Mouse (Mus musculus): ENCODE measurements around the gene Hsp90ab1. TPM values are rescaled to one million over a fixed set of nuclear protein-coding genes. Genes with fewer than 3 reads are reported as not detected.

Hsp90ab1 gene
- polyA plus RNA-seq, 1 experiment: 1,606 TPM

- peaks cover 33% of the 10 kb centered on the region for H3K36me3 ChIP-seq (ENCODE audit: control insufficient read depth, insufficient read depth)
- H3K4me2 ChIP-seq (ENCODE audit: low read depth): peak overlapping the region; percentile 94
- peak overlapping the region; percentile 48 for H3K4me3 ChIP-seq
- peaks cover 20% of the 10 kb centered on the region for H3K79me2 ChIP-seq (ENCODE audit: control insufficient read depth, insufficient read depth)
- peak in 1 of 3 experiments; percentile 21 for TF ChIP-seq MYOG (IDR thresholded peaks at IDR 0.05; ENCODE audit: control insufficient read depth in 1 of 3, insufficient read depth in 1 of 3, insufficient read length in 2 of 3, low read depth in 2 of 3)
- TF ChIP-seq MYOD1 (IDR thresholded peaks at IDR 0.05; ENCODE audit: control insufficient read depth in 1 of 3, insufficient read length in 2 of 3, low read depth in 2 of 3): peak in 1 of 3 experiments; percentile 2
- no peak for TF ChIP-seq SRF (IDR thresholded peaks at IDR 0.05; ENCODE audit: control insufficient read depth, insufficient read length, low read depth)
- no peak for TF ChIP-seq USF1 (IDR thresholded peaks at IDR 0.05; ENCODE audit: low read depth)
- peak overlapping the region; percentile 57 for H3ac ChIP-seq (ENCODE audit: control insufficient read depth, insufficient read length)
- no peaks in the 10 kb centered on the region for H3K27me3 ChIP-seq (ENCODE audit: control insufficient read depth, insufficient read depth, insufficient read length)
Observed at GRCm38 (mm10) chr17:45564531-45565084, 8.5 kb downstream of the Hsp90ab1 start.

GRCm38 (mm10) chr17:45563655-45564530 lies 9.2 kb downstream of the Hsp90ab1 start, which contains the start of gene Slc35b2:
Gene Slc35b2 (plus strand): TSS chr17:45563874.
- Histone ChIP-seq H3ac (ENCODE audit: control insufficient read depth, insufficient read length) (peak within 1 kb of the TSS; percentile 57), H3K27me3 (ENCODE audit: control insufficient read depth, insufficient read depth, insufficient read length) (no peaks in the 10 kb centered on the region), H3K4me2 (ENCODE audit: low read depth) (peak within 1 kb of the TSS; percentile 94), H3K4me3 (peak within 1 kb of the TSS; percentile 48), H3K36me3 (ENCODE audit: control insufficient read depth, insufficient read depth) (peaks cover 26% of the 10 kb centered on the region), H3K79me2 (ENCODE audit: control insufficient read depth, insufficient read depth) (peaks cover 14% of the 10 kb centered on the region)
- TF ChIP-seq TCF3 (IDR thresholded peaks at IDR 0.05; ENCODE audit: insufficient read length, low read depth): no peak
- TF ChIP-seq MAX (IDR thresholded peaks at IDR 0.05; ENCODE audit: low read depth): no peak
- TF ChIP-seq CEBPB (IDR thresholded peaks at IDR 0.05; ENCODE audit: insufficient read depth, poor library complexity, severe bottlenecking): no peak
- TF ChIP-seq SRF (IDR thresholded peaks at IDR 0.05; ENCODE audit: control insufficient read depth, insufficient read length, low read depth): peak; percentile 42
- peak in 2 of 3 experiments; percentile 14 to 32 for TF ChIP-seq MYOG (IDR thresholded peaks at IDR 0.05; ENCODE audit: control insufficient read depth in 1 of 3, insufficient read depth in 1 of 3, insufficient read length in 2 of 3, low read depth in 2 of 3)
- TF ChIP-seq POLR2AphosphoS2 (IDR thresholded peaks at IDR 0.05; ENCODE audit: insufficient read length, low read depth): peak; percentile 96
- peak; percentile 97 for TF ChIP-seq POLR2A (IDR thresholded peaks at IDR 0.05; ENCODE audit: insufficient read length, low read depth)
- TF ChIP-seq USF1 (IDR thresholded peaks at IDR 0.05; ENCODE audit: low read depth): peak; percentile 12
- TF ChIP-seq REST (IDR thresholded peaks at IDR 0.05; ENCODE audit: insufficient read depth, insufficient read length): no peak
- no peak for TF ChIP-seq TCF12 (IDR thresholded peaks at IDR 0.05; ENCODE audit: insufficient read depth, poor library complexity, severe bottlenecking)
- TF ChIP-seq MYOD1 (IDR thresholded peaks at IDR 0.05; ENCODE audit: control insufficient read depth in 1 of 3, insufficient read length in 2 of 3, low read depth in 2 of 3): peak in 1 of 3 experiments; percentile 32
- TF ChIP-seq E2F4 (IDR thresholded peaks at IDR 0.05; ENCODE audit: insufficient read depth): peak; percentile 43

DNA sequence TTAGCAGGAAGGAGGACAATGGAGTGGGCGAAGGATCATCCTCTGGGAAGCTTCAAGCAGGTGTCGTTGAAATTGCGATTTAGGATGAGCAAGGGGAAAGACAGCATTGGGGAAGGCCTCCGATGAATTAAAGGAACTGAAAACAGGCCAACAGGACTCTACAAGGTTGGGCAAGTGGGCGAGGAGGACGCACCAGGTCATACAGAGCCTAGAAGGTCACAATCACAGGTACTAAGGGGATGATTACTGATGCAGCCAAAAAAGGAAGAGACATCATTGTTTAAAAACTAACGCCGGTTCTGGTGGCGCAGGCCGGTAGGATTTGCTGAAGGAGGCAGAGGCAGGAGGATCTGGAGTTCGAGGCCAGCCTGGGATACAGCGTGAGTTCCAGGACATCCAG lies 9.9 kb downstream of the Hsp90ab1 start:
- TF ChIP-seq USF1 (IDR thresholded peaks at IDR 0.05; ENCODE audit: low read depth): no peak
- TF ChIP-seq POLR2A (IDR thresholded peaks at IDR 0.05; ENCODE audit: insufficient read length, low read depth): no peak
- TF ChIP-seq TCF12 (IDR thresholded peaks at IDR 0.05; ENCODE audit: insufficient read depth, poor library complexity, severe bottlenecking): no peak
- no peak for TF ChIP-seq MYOD1 (IDR thresholded peaks at IDR 0.05; ENCODE audit: control insufficient read depth in 1 of 3, insufficient read length in 2 of 3, low read depth in 2 of 3)
- TF ChIP-seq CEBPB (IDR thresholded peaks at IDR 0.05; ENCODE audit: insufficient read depth, poor library complexity, severe bottlenecking): no peak
- TF ChIP-seq REST (IDR thresholded peaks at IDR 0.05; ENCODE audit: insufficient read depth, insufficient read length): no peak
- H3K4me2 ChIP-seq (ENCODE audit: low read depth): no peak overlapping the region

DNA sequence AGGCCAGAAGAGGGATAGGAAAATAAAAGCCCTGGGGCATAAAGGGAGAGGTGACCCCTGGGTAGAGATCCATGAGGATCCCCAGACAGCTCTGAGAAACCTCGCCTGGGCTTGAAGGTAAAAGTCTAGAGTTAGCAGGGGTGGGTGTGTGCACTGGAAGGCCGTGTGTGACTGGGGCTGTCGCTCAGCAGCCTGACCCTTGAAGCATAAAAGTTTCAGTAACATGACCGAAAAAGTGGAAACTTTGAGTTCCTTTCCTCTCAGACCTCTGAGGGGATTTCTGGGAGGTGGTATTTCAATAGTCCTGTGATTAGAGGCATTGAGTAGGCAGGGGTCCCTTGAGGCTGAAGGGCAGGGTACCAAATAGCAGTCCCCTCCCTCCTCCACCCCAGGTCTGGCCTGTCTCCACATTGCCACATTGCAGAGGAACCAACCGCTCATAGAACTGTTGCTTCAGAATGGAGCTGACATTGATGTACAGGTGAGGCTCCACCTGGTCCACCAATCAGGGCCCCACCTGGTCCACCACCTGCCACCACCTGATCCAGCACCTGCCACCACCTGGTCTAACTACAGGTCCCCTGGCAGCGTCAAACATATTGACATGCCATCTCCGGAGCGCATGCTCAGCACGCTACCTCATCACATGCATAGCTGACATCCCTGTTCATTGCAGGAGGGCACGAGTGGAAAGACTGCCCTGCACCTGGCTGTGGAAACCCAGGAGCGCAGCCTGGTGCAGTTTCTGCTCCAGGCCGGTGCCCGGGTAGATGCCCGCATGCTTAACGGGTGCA lies 13.1 kb downstream of the Hsp90ab1 start:
- Histone ChIP-seq H3ac (ENCODE audit: control insufficient read depth, insufficient read length) (no peak overlapping the region), H3K4me2 (ENCODE audit: low read depth) (no peak overlapping the region)
- TF ChIP-seq TCF3 (IDR thresholded peaks at IDR 0.05; ENCODE audit: insufficient read length, low read depth) (no peak), TCF12 (IDR thresholded peaks at IDR 0.05; ENCODE audit: insufficient read depth, poor library complexity, severe bottlenecking) (no peak), MYOD1 (IDR thresholded peaks at IDR 0.05; ENCODE audit: control insufficient read depth in 1 of 3, insufficient read length in 2 of 3, low read depth in 2 of 3) (no peak), REST (IDR thresholded peaks at IDR 0.05; ENCODE audit: insufficient read depth, insufficient read length) (no peak), POLR2AphosphoS2 (IDR thresholded peaks at IDR 0.05; ENCODE audit: insufficient read length, low read depth) (no peak), MYOG (IDR thresholded peaks at IDR 0.05; ENCODE audit: control insufficient read depth in 1 of 3, insufficient read depth in 1 of 3, insufficient read length in 2 of 3, low read depth in 2 of 3) (no peak), POLR2A (IDR thresholded peaks at IDR 0.05; ENCODE audit: insufficient read length, low read depth) (no peak), SRF (IDR thresholded peaks at IDR 0.05; ENCODE audit: control insufficient read depth, insufficient read length, low read depth) (no peak), CEBPB (IDR thresholded peaks at IDR 0.05; ENCODE audit: insufficient read depth, poor library complexity, severe bottlenecking) (no peak), USF1 (IDR thresholded peaks at IDR 0.05; ENCODE audit: low read depth) (no peak), E2F4 (IDR thresholded peaks at IDR 0.05; ENCODE audit: insufficient read depth) (no peak), MAX (IDR thresholded peaks at IDR 0.05; ENCODE audit: low read depth) (no peak)

More for the DNA sequence above, 9.9 kb downstream of the Hsp90ab1 start:
- Histone ChIP-seq H3K36me3 (ENCODE audit: control insufficient read depth, insufficient read depth) (peaks cover 20% of the 10 kb centered on the region), H3K4me3 (no peak overlapping the region), H3ac (ENCODE audit: control insufficient read depth, insufficient read length) (peak overlapping the region; percentile 57), H3K79me2 (ENCODE audit: control insufficient read depth, insufficient read depth) (peaks cover 8% of the 10 kb centered on the region), H3K27me3 (ENCODE audit: control insufficient read depth, insufficient read depth, insufficient read length) (no peaks in the 10 kb centered on the region)

More for the DNA sequence above, 13.1 kb downstream of the Hsp90ab1 start:
- Histone ChIP-seq H3K79me2 (ENCODE audit: control insufficient read depth, insufficient read depth) (peaks cover 6% of the 10 kb centered on the region), H3K27me3 (ENCODE audit: control insufficient read depth, insufficient read depth, insufficient read length) (no peaks in the 10 kb centered on the region), H3K36me3 (ENCODE audit: control insufficient read depth, insufficient read depth) (no peaks in the 10 kb centered on the region), H3K4me3 (no peak overlapping the region)
